Mouse (Mus musculus): ENCODE data around the gene Enpp7. TPM values are rescaled to one million over a fixed set of nuclear protein-coding genes. Genes with fewer than 3 reads are reported as not detected.

Gene Enpp7
- polyA plus RNA-seq (2021) = not detected

- in situ Hi-C loops (cut with MboI; ENCODE audit: low pct_unique_long_range_greater_than_20kb) = no loop called here
- ChIA-PET POLR2A (no interaction called here), CTCF (no interaction called here)
- no peak for TF ChIP-seq CTCF (IDR thresholded peaks at IDR 0.05)
- ATAC-seq (no peak), DNase-seq (ENCODE audit: low read depth, low spot score) (no peak)
- H3K27me3 ChIP-seq = no peaks in the 10 kb centered on the region
These were observed at the start of gene Enpp7 for GRCm38 (mm10) chr11:118987999-118988398. Gene Enpp7 (plus strand): TSS chr11:118988188.

DNA sequence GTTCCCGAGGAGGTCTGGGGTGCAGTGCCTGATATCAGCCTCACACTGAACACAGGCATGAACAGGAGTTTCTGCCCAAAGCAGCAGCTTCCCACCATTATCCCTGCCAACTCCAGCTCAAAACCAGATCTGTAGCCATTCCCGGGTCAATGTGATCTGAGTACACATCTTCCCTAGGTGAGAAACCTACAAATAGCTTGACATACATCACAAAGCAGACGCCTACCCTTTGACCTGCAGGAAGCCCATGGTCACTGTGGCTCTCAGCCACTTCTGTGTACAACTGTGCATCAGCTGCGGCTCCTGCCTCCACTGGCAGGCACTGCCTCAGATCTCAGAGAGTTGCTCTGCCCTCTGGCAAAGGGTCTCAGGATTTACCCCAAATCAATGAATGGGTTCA, 48.3 kb upstream of the Enpp7 start:
- no peak for DNase-seq (ENCODE audit: low read depth, low spot score)
- CTCF ChIA-PET = no interaction called here
- H3K27me3 ChIP-seq = peaks cover 56% of the 10 kb centered on the region
- in situ Hi-C loops (cut with MboI; ENCODE audit: low pct_unique_long_range_greater_than_20kb) = no loop called here
- POLR2A ChIA-PET = no interaction called here
- TF ChIP-seq CTCF (IDR thresholded peaks at IDR 0.05) = no peak
- ATAC-seq = no peak

DNA sequence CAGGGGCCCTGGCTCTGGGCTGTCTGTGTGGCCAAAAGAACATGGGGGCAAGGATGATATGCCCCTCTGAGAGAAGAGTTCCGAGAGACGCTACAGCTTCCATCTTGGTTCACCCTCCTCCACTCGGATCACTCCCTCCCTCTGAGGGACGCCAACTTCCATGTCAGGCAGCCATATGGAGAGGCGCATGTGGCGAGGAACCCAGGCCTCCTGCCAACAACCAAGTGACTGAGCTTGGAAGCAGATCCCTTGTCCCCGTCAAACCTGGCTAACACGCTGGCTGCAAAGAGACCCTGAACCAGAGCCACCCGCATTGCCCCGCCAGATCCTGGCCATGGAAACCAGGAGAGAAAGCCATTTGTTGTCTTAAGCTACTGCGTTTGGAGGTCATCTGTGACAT, 47.4 kb upstream of the Enpp7 start:
- CTCF ChIA-PET = no interaction called here
- H3K27me3 ChIP-seq = peaks cover 53% of the 10 kb centered on the region
- in situ Hi-C loops (cut with MboI; ENCODE audit: low pct_unique_long_range_greater_than_20kb) = no loop called here
- TF ChIP-seq CTCF (IDR thresholded peaks at IDR 0.05) = no peak
- POLR2A ChIA-PET = no interaction called here
- DNase-seq (ENCODE audit: low read depth, low spot score) (no peak), ATAC-seq (no peak)

DNA sequence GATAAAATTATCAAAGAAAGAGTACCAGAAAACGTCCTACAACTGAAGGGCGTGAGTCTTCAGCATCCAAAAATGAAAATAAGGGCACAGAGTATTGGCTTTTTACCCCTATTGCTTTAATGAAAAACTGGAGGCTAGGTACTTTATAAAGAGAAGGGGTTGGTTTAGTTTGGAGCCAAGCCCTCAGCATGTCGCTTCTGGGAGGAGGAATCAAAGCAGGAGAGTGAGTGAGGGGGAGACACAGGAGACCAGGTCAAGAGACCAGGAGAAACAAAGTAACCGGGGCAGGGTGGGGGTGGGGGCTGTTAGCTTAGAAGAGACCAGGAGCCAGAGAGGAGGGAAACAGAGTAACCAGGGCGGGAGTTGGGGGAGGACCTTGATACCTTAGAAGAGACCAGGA, 46.7 kb upstream of the Enpp7 start:
- ChIA-PET CTCF (no interaction called here), POLR2A (no interaction called here)
- TF ChIP-seq CTCF (IDR thresholded peaks at IDR 0.05) = no peak
- no peak for DNase-seq (ENCODE audit: low read depth, low spot score)
- no peak for ATAC-seq
- in situ Hi-C loops (cut with MboI; ENCODE audit: low pct_unique_long_range_greater_than_20kb) = no loop called here
- H3K27me3 ChIP-seq = peaks cover 60% of the 10 kb centered on the region

DNA sequence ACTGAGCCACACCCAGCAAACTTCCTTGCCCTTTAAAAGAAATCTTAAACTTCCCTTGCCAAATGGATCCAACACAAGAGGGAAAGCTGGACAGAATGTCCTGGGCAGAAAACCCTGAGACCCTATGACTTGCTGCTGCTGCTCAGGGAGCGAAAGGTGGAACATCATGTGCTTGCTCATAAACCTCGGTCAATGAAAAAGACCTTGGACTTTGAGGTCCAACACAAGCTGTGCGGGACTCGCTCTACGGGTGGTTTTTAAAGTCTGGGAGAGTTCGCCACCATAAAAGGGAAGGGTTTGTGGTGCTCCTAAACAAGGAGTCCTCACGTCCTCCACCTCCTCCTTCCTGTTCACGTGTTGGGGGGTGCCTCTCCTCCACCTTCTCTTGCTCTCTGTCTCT, 42.1 kb upstream of the Enpp7 start:
- POLR2A ChIA-PET = no interaction called here

DNA sequence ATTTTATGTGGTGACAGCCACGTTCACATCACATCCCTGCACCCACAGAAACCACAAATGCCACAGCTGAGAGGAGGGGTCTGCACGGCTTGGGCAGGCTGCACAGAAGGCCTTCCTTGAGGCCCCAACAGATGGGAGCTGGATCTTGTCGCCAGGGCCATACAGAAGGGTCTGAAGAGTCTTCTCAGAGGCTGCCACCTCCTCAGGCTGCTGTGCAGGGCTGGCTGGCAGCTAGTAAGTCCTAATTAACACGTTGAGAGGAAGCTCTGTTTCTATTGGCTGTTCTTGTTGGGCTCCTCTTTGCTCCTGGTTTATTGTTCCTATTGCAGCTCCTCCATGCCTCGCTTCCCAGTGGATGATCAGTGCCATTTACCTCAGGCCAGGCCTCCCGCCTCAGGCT, 33.0 kb upstream of the Enpp7 start:
- peaks cover 38% of the 10 kb centered on the region for H3K27me3 ChIP-seq
- ATAC-seq = no peak
- no peak for DNase-seq (ENCODE audit: low read depth, low spot score)
- no peak for TF ChIP-seq CTCF (IDR thresholded peaks at IDR 0.05)
- ChIA-PET POLR2A (no interaction called here), CTCF (no interaction called here)
- in situ Hi-C loops (cut with MboI; ENCODE audit: low pct_unique_long_range_greater_than_20kb) = no loop called here

More for the DNA sequence above, 42.1 kb upstream of the Enpp7 start:
- CTCF ChIA-PET = no interaction called here
- ATAC-seq = no peak
- no peak for DNase-seq (ENCODE audit: low read depth, low spot score)
- H3K27me3 ChIP-seq = peaks cover 50% of the 10 kb centered on the region
- TF ChIP-seq CTCF (IDR thresholded peaks at IDR 0.05) = no peak
- in situ Hi-C loops (cut with MboI; ENCODE audit: low pct_unique_long_range_greater_than_20kb) = no loop called here

GRCm38 (mm10) chr11:118957070-118957471, 30.9 kb upstream of the Enpp7 start:
- no peak for TF ChIP-seq CTCF (IDR thresholded peaks at IDR 0.05)
- ChIA-PET POLR2A (no interaction called here), CTCF (no interaction called here)
- in situ Hi-C loops (cut with MboI; ENCODE audit: low pct_unique_long_range_greater_than_20kb) = no loop called here
- DNase-seq (ENCODE audit: low read depth, low spot score) = no peak
- peaks cover 28% of the 10 kb centered on the region for H3K27me3 ChIP-seq
- no peak for ATAC-seq

DNA sequence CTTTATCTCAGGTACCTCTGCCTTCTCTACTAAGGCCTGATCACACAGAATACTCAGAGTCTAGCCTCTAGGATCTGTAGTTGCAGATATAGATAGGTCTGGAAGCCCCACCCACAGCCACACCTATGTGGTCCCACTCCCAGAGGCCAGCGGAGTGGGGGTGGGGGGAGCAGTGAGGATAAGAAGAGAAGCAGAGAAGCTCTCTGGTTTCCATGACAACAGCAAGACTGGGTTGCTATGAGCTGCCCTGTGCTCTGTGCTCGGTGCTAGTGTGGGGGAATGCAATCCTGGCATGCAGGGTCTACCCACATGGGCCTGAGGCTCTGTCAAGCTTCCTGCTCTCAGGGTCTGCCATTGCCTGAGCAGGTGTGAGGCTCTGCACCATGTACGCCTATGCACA, 27.3 kb upstream of the Enpp7 start:
- ChIA-PET CTCF (no interaction called here), POLR2A (no interaction called here)
- H3K27me3 ChIP-seq = peaks cover 41% of the 10 kb centered on the region
- TF ChIP-seq CTCF (IDR thresholded peaks at IDR 0.05) = no peak
- in situ Hi-C loops (cut with MboI; ENCODE audit: low pct_unique_long_range_greater_than_20kb) = no loop called here
- no peak for ATAC-seq
- no peak for DNase-seq (ENCODE audit: low read depth, low spot score)

DNA sequence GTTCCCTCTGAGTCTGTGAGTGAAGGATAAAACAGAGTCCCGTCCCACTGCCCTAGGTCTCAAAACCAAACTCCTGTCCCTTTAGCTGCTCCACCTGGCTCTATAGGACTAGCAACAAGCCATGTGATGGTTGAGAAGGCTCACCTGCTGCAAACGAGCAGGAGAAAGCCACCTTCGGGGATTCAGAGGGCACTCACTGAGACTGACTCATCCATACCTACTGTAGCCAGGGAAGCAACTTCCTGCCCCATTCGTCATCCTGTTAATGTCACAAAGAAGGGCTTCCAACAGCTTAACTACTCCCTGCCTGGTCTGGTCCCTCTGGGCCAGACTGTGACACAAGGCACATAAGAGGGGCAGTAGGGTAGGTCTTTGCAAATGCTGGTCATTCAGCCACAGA, 25.5 kb upstream of the Enpp7 start:
- in situ Hi-C loops (cut with MboI; ENCODE audit: low pct_unique_long_range_greater_than_20kb) = no loop called here
- ChIA-PET CTCF (no interaction called here), POLR2A (no interaction called here)
- ATAC-seq (no peak), DNase-seq (ENCODE audit: low read depth, low spot score) (no peak)
- TF ChIP-seq CTCF (IDR thresholded peaks at IDR 0.05) = no peak
- peaks cover 36% of the 10 kb centered on the region for H3K27me3 ChIP-seq

DNA sequence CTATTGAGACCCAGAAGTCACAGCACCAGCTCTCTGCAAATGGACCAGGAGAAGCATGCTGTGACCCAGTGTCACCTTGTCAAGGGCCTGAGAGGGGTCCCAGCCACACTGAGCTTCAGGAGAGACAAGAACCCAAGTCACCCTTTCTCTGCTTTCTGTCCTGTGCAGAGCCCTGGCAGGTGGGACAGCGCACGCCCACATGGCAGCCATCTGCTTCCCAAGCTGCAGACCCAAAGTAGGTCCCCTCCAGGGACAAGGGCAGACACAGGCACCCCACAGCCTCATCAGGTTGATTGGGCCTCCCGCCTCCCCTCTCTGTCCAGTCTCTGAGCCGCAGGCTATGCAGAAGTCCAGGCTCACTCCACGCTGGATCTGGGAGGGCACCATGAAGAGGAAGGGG, 24.1 kb upstream of the Enpp7 start:
- POLR2A ChIA-PET = interaction anchor here (0.5 kb wide), 1 partner anchor 196 kb away, joined by 3 read pairs; no protein-coding TSS in a partner anchor
- in situ Hi-C loops (cut with MboI; ENCODE audit: low pct_unique_long_range_greater_than_20kb) = no loop called here
- no peak for TF ChIP-seq CTCF (IDR thresholded peaks at IDR 0.05)
- H3K27me3 ChIP-seq = peaks cover 30% of the 10 kb centered on the region
- ATAC-seq = no peak
- CTCF ChIA-PET = no interaction called here
- no peak for DNase-seq (ENCODE audit: low read depth, low spot score)

DNA sequence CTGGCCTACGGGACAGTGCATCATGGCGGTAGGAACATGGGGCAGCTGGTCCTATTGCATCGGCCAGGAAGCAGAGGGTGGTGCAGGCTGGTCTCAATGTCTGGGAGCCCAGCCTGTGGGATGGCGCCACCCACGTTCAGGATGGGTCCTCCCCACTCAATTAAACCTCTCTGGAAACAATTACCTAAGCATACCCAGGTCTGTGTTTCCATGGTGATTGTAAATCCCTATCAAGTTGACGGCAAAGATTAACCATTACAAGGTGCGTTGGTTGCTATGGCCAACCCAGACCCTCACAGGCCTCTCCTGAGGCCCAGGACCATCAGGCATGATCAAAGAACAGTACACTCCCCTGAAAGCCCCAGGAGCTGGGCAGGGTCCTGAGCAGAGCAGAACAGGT, 22.9 kb upstream of the Enpp7 start:
- POLR2A ChIA-PET = no interaction called here
- no peak for DNase-seq (ENCODE audit: low read depth, low spot score)
- TF ChIP-seq CTCF (IDR thresholded peaks at IDR 0.05) = no peak
- in situ Hi-C loops (cut with MboI; ENCODE audit: low pct_unique_long_range_greater_than_20kb) = no loop called here
- no peak for ATAC-seq
- CTCF ChIA-PET = no interaction called here
- H3K27me3 ChIP-seq = peaks cover 27% of the 10 kb centered on the region

GRCm38 (mm10) chr11:118971470-118972034, 16.4 kb upstream of the Enpp7 start:
- POLR2A ChIA-PET = no interaction called here
- CTCF ChIA-PET = interaction anchor here (0.7 kb wide), 1 partner anchor 28 kb away, joined by 3 read pairs; no protein-coding TSS in a partner anchor
- in situ Hi-C loops (cut with MboI; ENCODE audit: low pct_unique_long_range_greater_than_20kb) = no loop called here
- no peak for ATAC-seq
- peaks cover 30% of the 10 kb centered on the region for H3K27me3 ChIP-seq
- no peak for DNase-seq (ENCODE audit: low read depth, low spot score)
- no peak for TF ChIP-seq CTCF (IDR thresholded peaks at IDR 0.05)

Measured in Patski (cell line).